Mouse (Mus musculus): Measurements from ENCODE around the gene Ankrd13d. TPM values are rescaled to one million over a fixed set of nuclear protein-coding genes. Genes with fewer than 3 reads are reported as not detected.

Gene Ankrd13d
- total and polyA plus RNA-seq, 3 experiments: 3.8 to 55.1 (median 13.2) TPM

DNA sequence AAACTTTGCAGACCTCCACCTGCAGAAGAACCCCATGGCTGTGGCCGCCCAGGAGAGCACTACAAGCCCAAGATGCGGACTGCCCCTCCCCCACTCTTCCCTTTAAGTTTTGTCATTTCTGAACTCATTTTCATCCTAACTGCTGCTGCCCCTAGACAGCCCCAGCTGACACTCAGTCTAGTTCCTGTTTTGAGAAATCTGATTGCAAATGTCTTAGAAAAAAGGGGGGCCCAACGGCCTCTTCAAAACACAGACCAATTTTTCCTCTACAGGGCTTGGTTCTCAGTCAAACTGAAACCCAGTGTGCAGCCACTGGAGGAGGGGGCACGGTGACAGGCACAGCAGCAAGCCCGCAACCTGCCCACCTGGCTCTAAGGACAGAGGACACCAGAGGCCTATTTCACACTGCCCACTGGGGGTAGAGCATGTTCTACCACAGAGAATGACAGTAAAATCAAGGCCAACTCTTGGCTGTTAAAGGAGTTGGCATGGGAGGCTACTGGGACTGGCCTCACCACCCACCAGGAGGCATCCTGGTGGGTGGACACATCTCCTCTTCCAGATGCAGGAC lies 21.4 kb upstream of the Ankrd13d start (continued):
- TF ChIP-seq CHD2 (IDR thresholded peaks at IDR 0.05; ENCODE audit: low read length) (peak; percentile 97), RAD21 (IDR thresholded peaks at IDR 0.05; ENCODE audit: low read depth, low read length) (no peak; the same call in none of the 2 replicates), E2F4 (IDR thresholded peaks at IDR 0.05; ENCODE audit: insufficient replicate concordance, low read depth, low read length) (no peak), JUND (conservative IDR thresholded peaks at IDR 0.05; ENCODE audit: low read depth, low read length) (peak; percentile 95), MYC (IDR thresholded peaks at IDR 0.05; ENCODE audit: low read depth, low read length) (peak; percentile 89; the same call in 1 of the 2 replicates), MAZ (IDR thresholded peaks at IDR 0.05; ENCODE audit: low read depth, low read length) (peak; percentile 100), RCOR1 (conservative IDR thresholded peaks at IDR 0.05; ENCODE audit: low read depth, low read length) (peak; percentile 99), PAX5 (IDR thresholded peaks at IDR 0.05; ENCODE audit: low read length) (no peak)

DNA sequence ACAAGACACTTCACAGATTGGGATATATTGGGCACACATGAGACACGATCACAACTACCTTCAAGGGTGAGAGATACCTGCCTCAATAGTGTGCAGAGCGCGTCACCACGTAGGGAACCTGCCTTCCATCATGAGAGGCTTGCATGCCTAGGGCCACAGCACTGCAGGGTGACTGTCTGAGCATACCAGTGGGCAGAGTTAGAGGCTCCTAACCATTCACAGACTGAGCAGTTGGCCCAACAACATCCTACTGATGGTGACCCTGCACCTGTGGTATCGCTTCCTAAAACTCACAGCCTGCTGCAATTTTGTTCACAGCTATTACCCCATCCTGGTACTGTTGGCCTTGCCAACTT lies 20.7 kb upstream of the Ankrd13d start:
- peaks cover 8 to 28% of the 10 kb centered on the region in 2 experiments for H3K36me3 ChIP-seq (replicated peaks in 1 of 2; ENCODE audit: control insufficient read depth in 1 of 2, insufficient read depth in 1 of 2, low read length in 1 of 2)
- H3K9ac ChIP-seq (ENCODE audit: insufficient read depth, low read depth): peak overlapping the region; percentile 86

DNA sequence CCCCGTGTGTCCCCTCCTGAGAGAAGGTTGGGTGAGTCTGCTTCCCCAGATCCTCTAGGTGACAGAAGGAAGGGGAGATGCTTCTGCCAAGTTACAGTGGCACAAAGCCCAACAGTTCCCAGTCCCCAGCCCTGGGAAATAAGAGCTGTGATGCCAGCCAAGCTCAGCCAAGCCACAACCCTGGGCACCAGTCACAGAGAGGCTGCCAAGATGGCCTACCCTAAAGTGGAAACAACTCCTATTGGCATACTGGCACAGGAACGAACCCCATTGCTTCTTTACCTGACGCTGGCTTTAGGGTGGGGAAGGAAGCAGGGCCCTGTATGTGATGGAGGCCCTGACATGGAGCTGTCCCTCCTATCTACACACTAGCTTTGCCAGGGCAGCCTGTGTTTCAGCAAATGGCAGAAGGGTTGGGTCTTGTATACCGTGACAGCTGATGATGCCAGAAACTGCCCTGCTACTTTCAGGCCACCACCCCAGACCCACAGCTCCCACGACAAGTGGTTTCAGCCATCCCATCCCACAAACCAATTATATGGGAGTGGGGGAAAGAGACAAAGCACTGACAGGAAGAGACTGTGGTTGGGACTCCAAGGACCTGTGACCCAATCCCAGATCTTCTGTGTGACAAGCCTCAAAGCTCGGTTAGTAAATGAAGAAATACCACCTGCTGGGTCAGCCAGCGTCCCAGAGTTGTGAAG lies 20.2 kb upstream of the Ankrd13d start:
- Histone ChIP-seq H3K9ac (ENCODE audit: insufficient read depth, low read depth) (peak overlapping the region; percentile 86), H3K27me3 (replicated peaks) (no peaks in the 10 kb centered on the region), H3K36me3 (replicated peaks in 1 of 2; ENCODE audit: control insufficient read depth in 1 of 2, insufficient read depth in 1 of 2, low read length in 1 of 2) (peaks cover 12 to 31% of the 10 kb centered on the region in 2 experiments), H3K4me2 (ENCODE audit: insufficient read depth, low read depth, poor library complexity, severe bottlenecking) (peak overlapping the region; percentile 92), H3K9me3 (replicated peaks; ENCODE audit: low read length) (no peaks in the 10 kb centered on the region), H3K4me1 (ENCODE audit: control insufficient read depth in 1 of 2, insufficient read depth in 2 of 2) (peaks cover 29 to 71% of the 10 kb centered on the region in 2 experiments), H3K79me2 (replicated peaks; ENCODE audit: control insufficient read depth, extremely low read depth, insufficient read depth, poor library complexity, severe bottlenecking) (peaks cover 69% of the 10 kb centered on the region), H3K27ac (ENCODE audit: insufficient read depth, low read depth) (peak overlapping the region; percentile 97), H3K4me3 (replicated peaks in 1 of 3; ENCODE audit: low read depth in 2 of 3, low read length in 2 of 3, poor library complexity in 1 of 3) (peak overlapping the region; percentile 56 to 89 (median 59))
- DNase-seq (ENCODE audit: extremely low read depth): no peak
- dilution Hi-C loops (cut with MboI; ENCODE audit: extremely low pct_ligation_motif_present, extremely low pct_unique_long_range_greater_than_20kb, low sequenced_read_pairs) (no loop called here), in situ Hi-C loops (cut with MboI; ENCODE audit: low pct_ligation_motif_present, low pct_unique_long_range_greater_than_20kb, low sequenced_read_pairs) (no loop called here)
- TF ChIP-seq TCF12 (IDR thresholded peaks at IDR 0.05; ENCODE audit: low read depth, low read length) (no peak), CHD1 (IDR thresholded peaks at IDR 0.05; ENCODE audit: low read depth, low read length) (no peak), KAT2A (IDR thresholded peaks at IDR 0.05; ENCODE audit: insufficient replicate concordance, low read length) (no peak), IRF4 (IDR thresholded peaks at IDR 0.05; ENCODE audit: low read depth, low read length) (no peak), ELF1 (IDR thresholded peaks at IDR 0.05; ENCODE audit: low read depth, low read length) (no peak), NRF1 (IDR thresholded peaks at IDR 0.05; ENCODE audit: low read depth, low read length) (no peak), CTCF (conservative IDR thresholded peaks at IDR 0.05 in 1 of 2, IDR thresholded peaks at IDR 0.05 in 1 of 2; ENCODE audit: low read depth in 2 of 2, low read length in 2 of 2) (no peak), HCFC1 (IDR thresholded peaks at IDR 0.05; ENCODE audit: low read depth, low read length) (no peak), GABPA (IDR thresholded peaks at IDR 0.05; ENCODE audit: insufficient replicate concordance, low read depth, low read length) (no peak), UBTF (IDR thresholded peaks at IDR 0.05; ENCODE audit: low read depth, low read length) (no peak; the same call in 1 of the 2 replicates), CHD2 (IDR thresholded peaks at IDR 0.05; ENCODE audit: low read length) (no peak), MAZ (IDR thresholded peaks at IDR 0.05; ENCODE audit: low read depth, low read length) (no peak), ZC3H11A (IDR thresholded peaks at IDR 0.05; ENCODE audit: low read depth, low read length) (no peak), EP300 (IDR thresholded peaks at IDR 0.05; ENCODE audit: low read length) (no peak), ZNF384 (IDR thresholded peaks at IDR 0.05; ENCODE audit: low read depth, low read length) (no peak)

More for the DNA sequence above, 20.7 kb upstream of the Ankrd13d start:
- peak; percentile 65 for DNase-seq (ENCODE audit: extremely low read depth)
- in situ Hi-C loops (cut with MboI; ENCODE audit: low pct_ligation_motif_present, low pct_unique_long_range_greater_than_20kb, low sequenced_read_pairs): no loop called here
- H3K4me2 ChIP-seq (ENCODE audit: insufficient read depth, low read depth, poor library complexity, severe bottlenecking): peak overlapping the region; percentile 92
- H3K27me3 ChIP-seq (replicated peaks): no peaks in the 10 kb centered on the region
- peaks cover 26 to 66% of the 10 kb centered on the region in 2 experiments for H3K4me1 ChIP-seq (ENCODE audit: control insufficient read depth in 1 of 2, insufficient read depth in 2 of 2)
- no peaks in the 10 kb centered on the region for H3K9me3 ChIP-seq (replicated peaks; ENCODE audit: low read length)
- dilution Hi-C loops (cut with MboI; ENCODE audit: extremely low pct_ligation_motif_present, extremely low pct_unique_long_range_greater_than_20kb, low sequenced_read_pairs): no loop called here
- H3K79me2 ChIP-seq (replicated peaks; ENCODE audit: control insufficient read depth, extremely low read depth, insufficient read depth, poor library complexity, severe bottlenecking): peaks cover 64% of the 10 kb centered on the region
- peak overlapping the region; percentile 56 to 89 (median 59) for H3K4me3 ChIP-seq (replicated peaks in 1 of 3; ENCODE audit: low read depth in 2 of 3, low read length in 2 of 3, poor library complexity in 1 of 3)
- H3K27ac ChIP-seq (ENCODE audit: insufficient read depth, low read depth): peak overlapping the region; percentile 97
- TF ChIP-seq ZC3H11A (IDR thresholded peaks at IDR 0.05; ENCODE audit: low read depth, low read length) (no peak), MYC (IDR thresholded peaks at IDR 0.05; ENCODE audit: low read depth, low read length) (peak; percentile 56), BHLHE40 (IDR thresholded peaks at IDR 0.05; ENCODE audit: low read depth, low read length) (0 out of 2 replicates have a peak, but pooled peaks have one; percentile 12), E2F4 (IDR thresholded peaks at IDR 0.05; ENCODE audit: insufficient replicate concordance, low read depth, low read length) (no peak), IRF4 (IDR thresholded peaks at IDR 0.05; ENCODE audit: low read depth, low read length) (peak; percentile 28; the same call in 1 of the 2 replicates), CHD2 (IDR thresholded peaks at IDR 0.05; ENCODE audit: low read length) (peak; percentile 31; the same call in 1 of the 2 replicates), RCOR1 (conservative IDR thresholded peaks at IDR 0.05; ENCODE audit: low read depth, low read length) (0 out of 2 replicates have a peak, but pooled peaks have one; percentile 58), HCFC1 (IDR thresholded peaks at IDR 0.05; ENCODE audit: low read depth, low read length) (no peak), MAX (IDR thresholded peaks at IDR 0.05; ENCODE audit: low read length) (peak; percentile 72), NRF1 (IDR thresholded peaks at IDR 0.05; ENCODE audit: low read depth, low read length) (no peak), TCF12 (IDR thresholded peaks at IDR 0.05; ENCODE audit: low read depth, low read length) (peak; percentile 59; the same call in 1 of the 2 replicates), POLR2A (IDR thresholded peaks at IDR 0.05; ENCODE audit: low read depth, low read length) (0 out of 2 replicates have a peak, but pooled peaks have one; percentile 26), MEF2A (IDR thresholded peaks at IDR 0.05; ENCODE audit: borderline replicate concordance, low read depth, low read length) (peak; percentile 58; the same call in 1 of the 2 replicates), POLR2AphosphoS2 (IDR thresholded peaks at IDR 0.05; ENCODE audit: low read depth, low read length) (no peak), ELF1 (IDR thresholded peaks at IDR 0.05; ENCODE audit: low read depth, low read length) (no peak), MAZ (IDR thresholded peaks at IDR 0.05; ENCODE audit: low read depth, low read length) (0 out of 2 replicates have a peak, but pooled peaks have one; percentile 37), ZMIZ1 (IDR thresholded peaks at IDR 0.05; ENCODE audit: low read depth, low read length) (peak; percentile 22)
